Mouse (Mus musculus): Measurements from ENCODE around the gene Bbs1. TPM values are rescaled to one million over a fixed set of nuclear protein-coding genes. Genes with fewer than 3 reads are reported as not detected.

The Bbs1 gene
- total and polyA plus RNA-seq, 3 experiments = 1.2 to 1.9 TPM; not detected in 1

DNA sequence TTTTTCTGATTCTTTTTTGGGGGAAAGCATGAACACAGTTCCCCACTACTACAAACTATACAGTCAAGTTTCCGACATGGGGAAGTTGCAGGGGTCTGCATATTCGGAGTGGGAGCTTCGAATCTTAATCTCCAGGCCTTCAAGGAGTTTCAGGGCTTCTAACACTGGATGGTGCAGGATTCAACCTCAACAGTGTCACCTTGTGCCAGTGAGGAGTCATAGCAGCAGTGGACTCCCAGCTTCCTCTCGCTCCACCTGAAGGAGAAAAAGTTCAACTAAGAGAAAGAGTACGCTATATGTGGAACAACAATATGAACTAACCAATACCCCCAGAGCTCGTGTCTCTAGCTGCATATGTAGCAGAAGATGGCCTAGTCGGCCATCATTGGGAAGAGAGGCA lies 58.9 kb downstream of the Bbs1 start (continued):
- TF ChIP-seq GATA1 (IDR thresholded peaks at IDR 0.05; ENCODE audit: low read depth, low read length) (no peak), POLR2AphosphoS2 (IDR thresholded peaks at IDR 0.05; ENCODE audit: low read length) (no peak), NELFE (IDR thresholded peaks at IDR 0.05; ENCODE audit: low read depth, low read length) (no peak), MAZ (IDR thresholded peaks at IDR 0.05; ENCODE audit: low read depth, low read length) (no peak), HCFC1 (IDR thresholded peaks at IDR 0.05; ENCODE audit: low read depth, low read length) (no peak), POLR2AphosphoS5 (IDR thresholded peaks at IDR 0.05; ENCODE audit: borderline replicate concordance, low read depth, low read length) (no peak), E2F4 (IDR thresholded peaks at IDR 0.05; ENCODE audit: borderline replicate concordance, low read depth, low read length) (no peak), ZMIZ1 (IDR thresholded peaks at IDR 0.05; ENCODE audit: low read depth, low read length) (no peak), POLR2A (IDR thresholded peaks at IDR 0.05; ENCODE audit: control insufficient read depth in 1 of 2, insufficient read depth in 1 of 2, low read depth in 1 of 2, low read length in 2 of 2, poor library complexity in 1 of 2) (no peak), USF1 (IDR thresholded peaks at IDR 0.05; ENCODE audit: low read depth, low read length) (no peak), ZKSCAN1 (IDR thresholded peaks at IDR 0.05; ENCODE audit: low read depth, low read length) (no peak), CTCF (IDR thresholded peaks at IDR 0.05 in 2 of 3, conservative IDR thresholded peaks at IDR 0.05 in 1 of 3; ENCODE audit: control insufficient read depth in 1 of 3, insufficient read depth in 1 of 3, low read depth in 2 of 3, low read length in 3 of 3, poor library complexity in 1 of 3, severe bottlenecking in 1 of 3) (peak; percentile 69 to 80 (median 71)), UBTF (IDR thresholded peaks at IDR 0.05; ENCODE audit: borderline replicate concordance, insufficient read depth, low read depth, low read length) (no peak), MEF2A (IDR thresholded peaks at IDR 0.05; ENCODE audit: extremely low read depth, insufficient replicate concordance, low read depth, low read length, poor library complexity, severe bottlenecking) (no peak), CHD1 (IDR thresholded peaks at IDR 0.05; ENCODE audit: low read depth, low read length) (no peak), MAX (IDR thresholded peaks at IDR 0.05; ENCODE audit: low read length) (no peak), TBP (IDR thresholded peaks at IDR 0.05; ENCODE audit: low read depth, low read length) (no peak), NRF1 (IDR thresholded peaks at IDR 0.05; ENCODE audit: insufficient read depth, low read depth, low read length, poor library complexity, severe bottlenecking) (no peak), MXI1 (IDR thresholded peaks at IDR 0.05; ENCODE audit: low read depth, low read length) (no peak), ZC3H11A (IDR thresholded peaks at IDR 0.05; ENCODE audit: low read depth, low read length) (peak; percentile 82), SIN3A (IDR thresholded peaks at IDR 0.05; ENCODE audit: low read length) (peak; percentile 50; the same call in 1 of the 2 replicates), MYC (IDR thresholded peaks at IDR 0.05; ENCODE audit: low read depth, low read length) (no peak)

GRCm38 (mm10) chr19:4845846-4846245 lies 60.6 kb downstream of the Bbs1 start:
- no peaks in the 10 kb centered on the region; a peak in 2 of 4 replicates for H3K27me3 ChIP-seq (ENCODE audit: control insufficient read depth in 1 of 2, insufficient read depth in 2 of 2, low read length in 2 of 2)
- no peak for TF ChIP-seq CHD2 (IDR thresholded peaks at IDR 0.05; ENCODE audit: low read length)
- no peak for TF ChIP-seq ZMIZ1 (IDR thresholded peaks at IDR 0.05; ENCODE audit: low read depth, low read length)
- TF ChIP-seq ZNF384 (IDR thresholded peaks at IDR 0.05; ENCODE audit: low read depth, low read length) = peak; percentile 79
- no peak for TF ChIP-seq JUND (IDR thresholded peaks at IDR 0.05; ENCODE audit: low read depth, low read length)
- TF ChIP-seq CHD1 (IDR thresholded peaks at IDR 0.05; ENCODE audit: low read depth, low read length) = no peak
- no peak for TF ChIP-seq MAFK (IDR thresholded peaks at IDR 0.05; ENCODE audit: borderline replicate concordance, low read depth, low read length)
- no peak for TF ChIP-seq NRF1 (IDR thresholded peaks at IDR 0.05; ENCODE audit: insufficient read depth, low read depth, low read length, poor library complexity, severe bottlenecking)
- no peak for TF ChIP-seq GATA1 (IDR thresholded peaks at IDR 0.05; ENCODE audit: low read depth, low read length)
- TF ChIP-seq POLR2AphosphoS2 (IDR thresholded peaks at IDR 0.05; ENCODE audit: low read length) = no peak
- TF ChIP-seq MYC (IDR thresholded peaks at IDR 0.05; ENCODE audit: low read depth, low read length) = 0 out of 2 replicates have a peak, but pooled peaks have one; percentile 32
- 0 out of 4 replicates have a peak, but pooled peaks of 1 of the 2 experiments have one; percentile 30 for TF ChIP-seq EP300 (IDR thresholded peaks at IDR 0.05; ENCODE audit: low read depth in 1 of 2, low read length in 2 of 2)
- peak; percentile 57 for DNase-seq (ENCODE audit: low read depth, low spot score)
- no peaks in the 10 kb centered on the region for H3K79me2 ChIP-seq (ENCODE audit: control insufficient read depth, insufficient read depth, low read length, poor library complexity)
- peak overlapping the region in 1 of 2 experiments; percentile 10; a peak in 1 of 4 replicates for H3K4me3 ChIP-seq (ENCODE audit: control insufficient read depth in 1 of 2, insufficient read depth in 1 of 2, low read depth in 2 of 2, low read length in 2 of 2)
- H3K27ac ChIP-seq (ENCODE audit: control insufficient read depth, low read depth, low read length) = peak overlapping the region; percentile 31
- H3K9ac ChIP-seq (ENCODE audit: control insufficient read depth, low read depth, low read length, poor library complexity, severe bottlenecking) = no peak overlapping the region
- H3K36me3 ChIP-seq (ENCODE audit: control insufficient read depth in 1 of 2, insufficient read depth in 2 of 2, low read length in 2 of 2) = peaks cover 0 to 12% of the 10 kb centered on the region in 2 experiments; a peak in 2 of 4 replicates
- peaks cover 15 to 20% of the 10 kb centered on the region in 2 experiments for H3K4me1 ChIP-seq (ENCODE audit: control insufficient read depth in 1 of 2, insufficient read depth in 2 of 2, low read length in 2 of 2)
- no peaks in the 10 kb centered on the region for H3K9me3 ChIP-seq (replicated peaks; ENCODE audit: insufficient read depth, low read length)
